Mouse (Mus musculus) kidney, embryonic 15.5 days (tissue): ENCODE measurements at regions not wholly inside any gene's neighbourhood (a gene's known extent, or its start where the extent isn't known, plus 50 kb on each side); places are given as distances from the start of the nearest gene placed in this dataset.

Experiments
- ATAC-seq: fragments of 200-750 bp; cut with Nextera tagmentation; replicated peaks from 2 replicates; pipeline ENCODE4 v1.8.0; 2017; ENCODE audit warnings: moderate TSS enrichment; ENCODE audit not compliant: low FRiP score
- H3K27ac ChIP-seq: fragments of 300-500 bp; sonication (generic); 2 replicates; pipeline ENCODE4 v1.5.1; 2015; ENCODE audit warnings: mild to moderate bottlenecking, inconsistent platforms
- H3K27me3 ChIP-seq: fragments of 300-500 bp; sonication (generic); 2 replicates; pipeline ENCODE4 v1.6.1; 2015; ENCODE audit warnings: inconsistent platforms
- H3K36me3 ChIP-seq: fragments of 300-500 bp; sonication (generic); 2 replicates; pipeline ENCODE4 v1.6.1; 2015; ENCODE audit warnings: inconsistent platforms
- H3K4me1 ChIP-seq: fragments of 300-500 bp; sonication (generic); 2 replicates; pipeline ENCODE4 v1.6.1; 2015; ENCODE audit warnings: inconsistent platforms
- H3K4me2 ChIP-seq: fragments of 300-500 bp; sonication (generic); 2 replicates; pipeline ENCODE4 v1.6.1; 2015; ENCODE audit warnings: moderate library complexity, mild to moderate bottlenecking, inconsistent platforms
- H3K4me3 ChIP-seq: fragments of 300-500 bp; sonication (generic); replicated peaks from 2 replicates; pipeline ENCODE4 v1.5.1; 2015; ENCODE audit warnings: mild to moderate bottlenecking, inconsistent platforms
- H3K9ac ChIP-seq: fragments of 300-500 bp; sonication (generic); 2 replicates; pipeline ENCODE4 v1.6.1; 2015; ENCODE audit warnings: mild to moderate bottlenecking, inconsistent platforms
- H3K9me3 ChIP-seq: fragments of 300-500 bp; sonication (generic); replicated peaks from 2 replicates; pipeline ENCODE4 v1.6.1; 2016; ENCODE audit warnings: inconsistent platforms
- WGBS: fragments of 180-500 bp; shearing (Covaris S2); methylation state at CpG from one replicate; pipeline ENCODE4 v1.1.7; 2015; ENCODE audit warnings: mixed read lengths; 5-methylcytosine and 5-hydroxymethylcytosine counted together

GRCm38 (mm10) chr17:80825971-80826730, 97.9 kb upstream of the Map4k3 start:
- WGBS, result 31% methylated on average over 12 of the region's 12 CpGs
- peak overlapping the region; percentile 41 for H3K4me2 ChIP-seq
- H3K9ac ChIP-seq, result no peak overlapping the region
- no peaks in the 10 kb centered on the region for H3K27me3 ChIP-seq
- no peaks in the 10 kb centered on the region for H3K36me3 ChIP-seq
- peak overlapping the region; percentile 4; the same call in 1 of the 2 replicates for H3K4me3 ChIP-seq
- H3K27ac ChIP-seq, result peak overlapping the region; percentile 93
- ATAC-seq, result peak; percentile 76
- no peaks in the 10 kb centered on the region for H3K9me3 ChIP-seq
- peaks cover 31% of the 10 kb centered on the region for H3K4me1 ChIP-seq

GRCm38 (mm10) chr17:80825518-80825901, 97.2 kb upstream of the Map4k3 start:
- WGBS, result 9% methylated on average over 10 of the region's 10 CpGs
- no peak overlapping the region for H3K9ac ChIP-seq

GRCm38 (mm10) chr17:80824826-80825517, 96.7 kb upstream of the Map4k3 start:
- no peaks in the 10 kb centered on the region for H3K9me3 ChIP-seq
- H3K9ac ChIP-seq, result no peak overlapping the region
- H3K27ac ChIP-seq, result peak overlapping the region; percentile 93
- H3K4me1 ChIP-seq, result peaks cover 31% of the 10 kb centered on the region
- H3K36me3 ChIP-seq, result no peaks in the 10 kb centered on the region
- H3K27me3 ChIP-seq, result no peaks in the 10 kb centered on the region
- 50% methylated on average over 13 of the region's 13 CpGs for WGBS
- peak overlapping the region; percentile 41 for H3K4me2 ChIP-seq
- peak; percentile 85 for ATAC-seq
- H3K4me3 ChIP-seq, result no peak overlapping the region

More at GRCm38 (mm10) chr17:80825518-80825901, 97.2 kb upstream of the Map4k3 start:
- Histone ChIP-seq H3K36me3 (no peaks in the 10 kb centered on the region), H3K9me3 (no peaks in the 10 kb centered on the region), H3K27me3 (no peaks in the 10 kb centered on the region), H3K4me3 (peak overlapping the region; percentile 4; the same call in 1 of the 2 replicates), H3K27ac (peak overlapping the region; percentile 93), H3K4me2 (peak overlapping the region; percentile 41), H3K4me1 (peaks cover 31% of the 10 kb centered on the region)
- ATAC-seq, result peak; percentile 88

GRCm38 (mm10) chr17:80824261-80824660, 96.0 kb upstream of the Map4k3 start:
- Histone ChIP-seq H3K9me3 (no peaks in the 10 kb centered on the region), H3K4me1 (peaks cover 31% of the 10 kb centered on the region), H3K4me2 (no peak overlapping the region), H3K9ac (no peak overlapping the region), H3K27ac (peak overlapping the region; percentile 93), H3K4me3 (no peak overlapping the region), H3K27me3 (no peaks in the 10 kb centered on the region), H3K36me3 (no peaks in the 10 kb centered on the region)
- ATAC-seq, result no peak
- WGBS, result 69% methylated on average over 2 of the region's 2 CpGs

GRCm38 (mm10) chr17:80820888-80821287, 92.6 kb upstream of the Map4k3 start:
- Histone ChIP-seq H3K36me3 (no peaks in the 10 kb centered on the region), H3K27ac (no peak overlapping the region), H3K4me3 (no peak overlapping the region), H3K9ac (no peak overlapping the region), H3K27me3 (no peaks in the 10 kb centered on the region), H3K4me1 (peaks cover 29% of the 10 kb centered on the region), H3K9me3 (0 out of 2 replicates have a peak, but pooled peaks cover under 1% of the 10 kb centered on the region), H3K4me2 (no peak overlapping the region)
- ATAC-seq, result no peak
- WGBS, result 63% methylated on average over 8 of the region's 8 CpGs

- H3K4me1 ChIP-seq, result peaks cover 15% of the 10 kb centered on the region
- no peak overlapping the region for H3K9ac ChIP-seq
- H3K4me3 ChIP-seq, result no peak overlapping the region
- ATAC-seq, result no peak
- no peaks in the 10 kb centered on the region for H3K36me3 ChIP-seq
- H3K4me2 ChIP-seq, result no peak overlapping the region
- 47% methylated on average over 9 of the region's 9 CpGs for WGBS
- no peaks in the 10 kb centered on the region for H3K27me3 ChIP-seq
- H3K9me3 ChIP-seq, result 0 out of 2 replicates have a peak, but pooled peaks cover 6% of the 10 kb centered on the region
- 0 out of 2 replicates have a peak overlapping the region, but pooled peaks have one; percentile 24 for H3K27ac ChIP-seq
Observed at GRCm38 (mm10) chr17:80818477-80819028, 90.3 kb upstream of the Map4k3 start.

GRCm38 (mm10) chr17:80815747-80816146, 87.5 kb upstream of the Map4k3 start:
- H3K4me3 ChIP-seq, result no peak overlapping the region
- no peak overlapping the region for H3K4me2 ChIP-seq
- H3K27me3 ChIP-seq, result peaks cover 8% of the 10 kb centered on the region; the same call in 1 of the 2 replicates
- no peak overlapping the region for H3K27ac ChIP-seq
- peaks cover 26% of the 10 kb centered on the region for H3K4me1 ChIP-seq
- no peak overlapping the region for H3K9ac ChIP-seq
- 73% methylated on average over 4 of the region's 4 CpGs for WGBS
- no peaks in the 10 kb centered on the region for H3K36me3 ChIP-seq
- H3K9me3 ChIP-seq, result 0 out of 2 replicates have a peak, but pooled peaks cover 6% of the 10 kb centered on the region
- ATAC-seq, result no peak

- Histone ChIP-seq H3K4me2 (0 out of 2 replicates have a peak overlapping the region, but pooled peaks have one; percentile 7), H3K36me3 (no peaks in the 10 kb centered on the region), H3K27ac (no peak overlapping the region), H3K9me3 (0 out of 2 replicates have a peak, but pooled peaks cover 6% of the 10 kb centered on the region), H3K4me1 (peaks cover 21% of the 10 kb centered on the region), H3K27me3 (peaks cover 16% of the 10 kb centered on the region; the same call in 1 of the 2 replicates), H3K9ac (no peak overlapping the region), H3K4me3 (no peak overlapping the region)
- ATAC-seq, result no peak
- WGBS, result 34% methylated on average over 10 of the region's 10 CpGs
Observed at GRCm38 (mm10) chr17:80813194-80813593, 84.9 kb upstream of the Map4k3 start.

- Histone ChIP-seq H3K27ac (no peak overlapping the region), H3K9me3 (no peaks in the 10 kb centered on the region), H3K36me3 (no peaks in the 10 kb centered on the region), H3K27me3 (peaks cover 16% of the 10 kb centered on the region; the same call in 1 of the 2 replicates), H3K4me1 (peaks cover 20% of the 10 kb centered on the region), H3K4me2 (no peak overlapping the region), H3K9ac (no peak overlapping the region), H3K4me3 (no peak overlapping the region)
- 0 out of 2 replicates have a peak, but pooled peaks have one; percentile 18 for ATAC-seq
- WGBS, result 73% methylated on average over 5 of the region's 5 CpGs
Observed at GRCm38 (mm10) chr17:80809275-80809674, 81.0 kb upstream of the Map4k3 start.

- H3K9me3 ChIP-seq, result no peaks in the 10 kb centered on the region
- no peak overlapping the region for H3K9ac ChIP-seq
- 54% methylated on average over 10 of the region's 10 CpGs for WGBS
- peaks cover 16% of the 10 kb centered on the region; the same call in 1 of the 2 replicates for H3K27me3 ChIP-seq
- no peak overlapping the region for H3K27ac ChIP-seq
- no peaks in the 10 kb centered on the region for H3K36me3 ChIP-seq
- no peak overlapping the region for H3K4me3 ChIP-seq
- ATAC-seq, result no peak
- H3K4me1 ChIP-seq, result peaks cover 16% of the 10 kb centered on the region
- no peak overlapping the region for H3K4me2 ChIP-seq
Observed at GRCm38 (mm10) chr17:80808069-80808468, 79.8 kb upstream of the Map4k3 start.

- Histone ChIP-seq H3K9ac (no peak overlapping the region), H3K36me3 (no peaks in the 10 kb centered on the region), H3K4me2 (no peak overlapping the region), H3K27me3 (no peaks in the 10 kb centered on the region), H3K4me1 (peaks cover 35% of the 10 kb centered on the region), H3K4me3 (no peak overlapping the region), H3K27ac (0 out of 2 replicates have a peak overlapping the region, but pooled peaks have one; percentile 27), H3K9me3 (no peaks in the 10 kb centered on the region)
- WGBS, result 64% methylated on average over 8 of the region's 8 CpGs
- no peak; the same call in 1 of the 2 replicates for ATAC-seq
Observed at GRCm38 (mm10) chr17:80803361-80803915, 75.2 kb upstream of the Map4k3 start.
